Mouse (Mus musculus): ENCODE data around the gene Irf2bp1.

DNA sequence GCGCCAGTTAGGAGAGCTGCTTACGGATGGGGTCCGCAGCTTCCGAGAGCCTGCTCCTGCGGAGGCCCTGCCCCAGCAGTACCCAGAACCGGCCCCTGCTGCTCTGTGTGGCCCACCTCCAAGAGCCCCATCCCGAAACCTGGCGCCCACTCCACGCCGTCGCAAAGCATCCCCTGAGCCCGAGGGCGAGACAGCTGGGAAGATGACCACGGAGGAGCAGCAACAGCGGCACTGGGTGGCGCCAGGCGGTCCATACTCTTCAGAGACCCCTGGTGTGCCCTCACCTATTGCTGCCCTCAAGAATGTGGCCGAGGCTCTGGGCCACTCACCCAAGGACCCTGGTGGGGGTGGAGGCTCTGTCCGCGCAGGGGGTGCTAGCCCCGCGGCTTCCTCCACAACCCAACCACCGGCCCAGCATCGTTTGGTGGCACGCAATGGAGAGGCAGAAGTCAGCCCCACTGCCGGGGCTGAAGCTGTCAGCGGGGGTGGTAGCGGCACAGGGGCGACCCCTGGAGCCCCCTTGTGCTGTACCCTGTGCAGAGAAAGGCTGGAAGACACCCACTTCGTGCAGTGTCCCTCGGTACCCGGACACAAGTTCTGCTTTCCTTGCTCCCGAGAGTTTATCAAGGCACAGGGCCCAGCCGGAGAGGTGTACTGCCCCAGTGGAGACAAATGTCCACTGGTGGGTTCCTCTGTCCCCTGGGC, 1.7 kb downstream of the Irf2bp1 start:
- TF ChIP-seq MYOD1 (IDR thresholded peaks at IDR 0.05; ENCODE audit: control insufficient read depth in 1 of 3, insufficient read length in 2 of 3, low read depth in 2 of 3) (no peak), USF1 (IDR thresholded peaks at IDR 0.05; ENCODE audit: low read depth) (no peak)
